Mouse (Mus musculus) liver, postnatal 0 days (tissue): ENCODE data around the gene Folr2.

ENCODE experiments used
- CTCF ChIP-seq: sonication (generic); IDR thresholded peaks from 2 replicates; pipeline ENCODE4 v1.5.1; 2016; ENCODE audit warnings: antibody characterized with exemption, low read depth
- EP300 ChIP-seq: IDR thresholded peaks from 2 replicates; pipeline ENCODE4 v1.6.1; 2016; ENCODE audit warnings: antibody characterized with exemption, low read depth, mild to moderate bottlenecking

GRCm38 (mm10) chr7:101858362-101858761, 1.4 kb upstream of the Folr2 start:
- no peak for TF ChIP-seq CTCF
- no peak for TF ChIP-seq EP300
